Mouse (Mus musculus): ENCODE measurements around the gene Slc2a1. TPM values are rescaled to one million over a fixed set of nuclear protein-coding genes. Genes with fewer than 3 reads are reported as not detected.
A peak's percentile ranks its signal among the peaks of the same experiment; 100 is the strongest.

The Slc2a1 gene
- polyA plus RNA-seq, 1 experiment from 2014 or later, result 92.1 TPM

DNA sequence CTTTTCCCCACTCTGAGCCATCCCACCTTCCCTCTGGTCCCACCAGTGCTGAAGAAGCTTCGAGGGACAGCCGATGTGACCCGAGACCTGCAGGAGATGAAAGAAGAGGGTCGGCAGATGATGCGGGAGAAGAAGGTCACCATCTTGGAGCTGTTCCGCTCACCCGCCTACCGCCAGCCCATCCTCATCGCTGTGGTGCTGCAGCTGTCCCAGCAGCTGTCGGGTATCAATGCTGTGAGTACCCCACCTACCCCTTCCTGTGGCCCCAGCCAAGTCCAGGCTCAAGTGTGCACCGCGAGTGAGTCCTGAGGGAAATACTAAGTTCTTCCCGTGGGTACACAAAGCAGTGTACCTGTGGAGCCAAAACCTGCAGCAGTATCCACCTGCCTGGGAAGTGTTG lies 24.8 kb downstream of the Slc2a1 start:
- H3K4me2 ChIP-seq (replicated peaks), result no peak overlapping the region
- peaks cover 41% of the 10 kb centered on the region for H3K36me3 ChIP-seq (replicated peaks; ENCODE audit: control insufficient read depth, insufficient read depth)
- H3K27ac ChIP-seq, result no peak overlapping the region
- no peak overlapping the region for H3K9ac ChIP-seq
- H3K4me1 ChIP-seq (replicated peaks; ENCODE audit: control insufficient read depth, insufficient read depth, low read length), result no peaks in the 10 kb centered on the region; the same call in 1 of the 2 replicates
- ATAC-seq (ENCODE audit: low FRiP score) (no peak), DNase-seq (ENCODE audit: low spot score) (no peak)
- H3K9me3 ChIP-seq (ENCODE audit: control insufficient read depth, low read length), result no peaks in the 10 kb centered on the region
- no peaks in the 10 kb centered on the region for H3K27me3 ChIP-seq (ENCODE audit: control insufficient read depth, insufficient read depth, low read length)
- 93% methylated on average over 13 of the region's 13 CpGs for WGBS
- no peak overlapping the region for H3K4me3 ChIP-seq (replicated peaks; ENCODE audit: low read length)

- no peaks in the 10 kb centered on the region for H3K9me3 ChIP-seq (ENCODE audit: control insufficient read depth, low read length)
- peaks cover 41% of the 10 kb centered on the region for H3K36me3 ChIP-seq (replicated peaks; ENCODE audit: control insufficient read depth, insufficient read depth)
- no peak overlapping the region for H3K27ac ChIP-seq
- WGBS, result 91% methylated on average over 13 of the region's 13 CpGs
- no peak for DNase-seq (ENCODE audit: low spot score)
- no peak overlapping the region for H3K9ac ChIP-seq
- H3K27me3 ChIP-seq (ENCODE audit: control insufficient read depth, insufficient read depth, low read length), result no peaks in the 10 kb centered on the region
- H3K4me1 ChIP-seq (replicated peaks; ENCODE audit: control insufficient read depth, insufficient read depth, low read length), result no peaks in the 10 kb centered on the region; the same call in 1 of the 2 replicates
- H3K4me3 ChIP-seq (replicated peaks; ENCODE audit: low read length), result no peak overlapping the region
- ATAC-seq (ENCODE audit: low FRiP score), result no peak
- H3K4me2 ChIP-seq (replicated peaks), result no peak overlapping the region
Measured at GRCm38 (mm10) chr4:119133860-119134259, 25.3 kb downstream of the Slc2a1 start.

DNA sequence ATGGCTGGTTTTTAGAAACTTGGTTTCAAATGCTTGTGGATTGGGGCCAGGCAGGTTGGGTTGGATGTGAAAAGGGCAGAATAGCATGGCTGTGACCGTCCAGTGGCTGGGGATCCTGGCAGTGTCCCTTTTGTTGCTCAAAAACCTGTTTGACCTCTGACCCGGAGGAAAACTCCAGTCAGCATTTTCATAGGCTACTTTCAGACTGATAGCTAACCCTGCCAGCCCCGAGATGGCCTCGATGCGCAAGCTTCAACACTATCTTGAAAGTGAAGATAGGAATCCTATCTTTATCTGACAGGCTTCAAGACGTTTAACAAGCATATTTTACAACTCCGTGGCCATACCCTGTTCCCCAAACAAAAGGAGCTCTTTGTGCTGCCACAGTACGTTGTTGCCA lies 28.8 kb downstream of the Slc2a1 start:
- 64% methylated on average over 8 of the region's 8 CpGs for WGBS
- Histone ChIP-seq H3K9me3 (ENCODE audit: control insufficient read depth, low read length) (no peaks in the 10 kb centered on the region), H3K4me1 (replicated peaks; ENCODE audit: control insufficient read depth, insufficient read depth, low read length) (no peaks in the 10 kb centered on the region; the same call in 1 of the 2 replicates), H3K4me2 (replicated peaks) (no peak overlapping the region), H3K4me3 (replicated peaks; ENCODE audit: low read length) (no peak overlapping the region), H3K27me3 (ENCODE audit: control insufficient read depth, insufficient read depth, low read length) (no peaks in the 10 kb centered on the region), H3K9ac (no peak overlapping the region), H3K27ac (no peak overlapping the region), H3K36me3 (replicated peaks; ENCODE audit: control insufficient read depth, insufficient read depth) (peaks cover 36% of the 10 kb centered on the region)
- DNase-seq (ENCODE audit: low spot score) (no peak), ATAC-seq (ENCODE audit: low FRiP score) (no peak)

GRCm38 (mm10) chr4:119138171-119138570 lies 29.7 kb downstream of the Slc2a1 start:
- Histone ChIP-seq H3K9ac (peak overlapping the region; percentile 45), H3K9me3 (ENCODE audit: control insufficient read depth, low read length) (no peaks in the 10 kb centered on the region), H3K36me3 (replicated peaks; ENCODE audit: control insufficient read depth, insufficient read depth) (peaks cover 29% of the 10 kb centered on the region), H3K4me1 (replicated peaks; ENCODE audit: control insufficient read depth, insufficient read depth, low read length) (no peaks in the 10 kb centered on the region; the same call in 1 of the 2 replicates), H3K4me2 (replicated peaks) (peak overlapping the region; percentile 45), H3K27ac (0 out of 2 replicates have a peak overlapping the region, but pooled peaks have one; percentile 5), H3K4me3 (replicated peaks; ENCODE audit: low read length) (peak overlapping the region; percentile 16), H3K27me3 (ENCODE audit: control insufficient read depth, insufficient read depth, low read length) (no peaks in the 10 kb centered on the region)
- peak; percentile 91 for ATAC-seq (ENCODE audit: low FRiP score)
- DNase-seq (ENCODE audit: low spot score), result peak; percentile 85
- WGBS, result 10% methylated on average over 18 of the region's 18 CpGs

DNA sequence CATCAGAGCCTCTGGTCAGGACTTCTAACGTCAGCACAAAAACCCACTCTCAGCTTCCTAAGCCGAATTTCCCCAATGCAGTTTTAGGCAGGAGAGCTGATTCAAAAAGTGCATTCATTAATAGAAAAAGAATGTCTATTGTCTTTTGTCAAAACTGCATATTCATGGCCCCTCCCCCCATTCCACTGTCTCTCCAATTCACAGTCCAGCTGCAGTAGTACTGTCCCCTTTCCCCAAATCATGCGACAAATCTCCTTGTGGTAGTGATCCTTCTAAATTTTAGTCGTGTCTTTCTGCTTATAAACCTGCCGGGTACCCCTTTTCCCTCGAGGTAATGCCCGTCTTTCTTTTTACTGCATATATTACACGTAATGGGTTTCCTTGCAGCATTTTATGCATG lies 30.3 kb downstream of the Slc2a1 start:
- no peak for DNase-seq (ENCODE audit: low spot score)

GRCm38 (mm10) chr4:119140126-119140525 lies 31.6 kb downstream of the Slc2a1 start:
- peaks cover 11% of the 10 kb centered on the region; the same call in 1 of the 2 replicates for H3K36me3 ChIP-seq (replicated peaks; ENCODE audit: control insufficient read depth, insufficient read depth)
- 51% methylated on average over 3 of the region's 3 CpGs for WGBS
- H3K27ac ChIP-seq, result no peak overlapping the region
- H3K27me3 ChIP-seq (ENCODE audit: control insufficient read depth, insufficient read depth, low read length), result no peaks in the 10 kb centered on the region
- DNase-seq (ENCODE audit: low spot score), result no peak
- no peaks in the 10 kb centered on the region; the same call in 1 of the 2 replicates for H3K4me1 ChIP-seq (replicated peaks; ENCODE audit: control insufficient read depth, insufficient read depth, low read length)
- no peak for ATAC-seq (ENCODE audit: low FRiP score)
- no peak overlapping the region for H3K4me3 ChIP-seq (replicated peaks; ENCODE audit: low read length)
- H3K9ac ChIP-seq, result no peak overlapping the region
- H3K9me3 ChIP-seq (ENCODE audit: control insufficient read depth, low read length), result no peaks in the 10 kb centered on the region
- H3K4me2 ChIP-seq (replicated peaks), result no peak overlapping the region

More for the DNA sequence above, 30.3 kb downstream of the Slc2a1 start:
- Histone ChIP-seq H3K4me1 (replicated peaks; ENCODE audit: control insufficient read depth, insufficient read depth, low read length) (no peaks in the 10 kb centered on the region; the same call in 1 of the 2 replicates), H3K27me3 (ENCODE audit: control insufficient read depth, insufficient read depth, low read length) (no peaks in the 10 kb centered on the region), H3K9me3 (ENCODE audit: control insufficient read depth, low read length) (no peaks in the 10 kb centered on the region), H3K36me3 (replicated peaks; ENCODE audit: control insufficient read depth, insufficient read depth) (peaks cover 24% of the 10 kb centered on the region), H3K9ac (no peak overlapping the region), H3K27ac (no peak overlapping the region), H3K4me2 (replicated peaks) (peak overlapping the region; percentile 45), H3K4me3 (replicated peaks; ENCODE audit: low read length) (peak overlapping the region; percentile 16)
- no peak for ATAC-seq (ENCODE audit: low FRiP score)
- 56% methylated on average over 8 of the region's 8 CpGs for WGBS

DNA sequence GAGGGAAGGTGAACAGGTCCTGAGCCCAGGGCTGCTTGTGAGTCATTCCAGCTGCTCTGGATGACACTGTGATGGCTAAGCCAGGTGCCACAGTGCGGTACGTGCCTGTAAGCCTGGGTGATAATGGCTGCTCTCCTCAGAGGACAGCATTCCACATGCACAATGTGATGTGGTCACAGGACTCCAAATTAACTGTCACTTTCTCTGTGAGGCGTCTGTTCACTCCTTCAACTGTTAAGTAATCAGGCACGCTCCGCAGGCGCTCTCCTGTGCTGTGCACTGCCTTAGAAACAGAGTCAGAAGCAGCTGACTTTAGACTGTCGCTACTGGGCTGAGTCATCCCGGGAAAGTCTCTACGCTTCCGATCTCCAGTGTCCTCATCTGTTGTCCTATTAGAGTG lies 32.7 kb downstream of the Slc2a1 start:
- no peak overlapping the region for H3K9ac ChIP-seq
- 39% methylated on average over 10 of the region's 10 CpGs for WGBS
- H3K27me3 ChIP-seq (ENCODE audit: control insufficient read depth, insufficient read depth, low read length), result no peaks in the 10 kb centered on the region
- no peak overlapping the region for H3K4me2 ChIP-seq (replicated peaks)
- H3K4me3 ChIP-seq (replicated peaks; ENCODE audit: low read length), result no peak overlapping the region
- H3K4me1 ChIP-seq (replicated peaks; ENCODE audit: control insufficient read depth, insufficient read depth, low read length), result no peaks in the 10 kb centered on the region; the same call in 1 of the 2 replicates
- no peak for DNase-seq (ENCODE audit: low spot score)
- H3K36me3 ChIP-seq (replicated peaks; ENCODE audit: control insufficient read depth, insufficient read depth), result peaks cover under 1% of the 10 kb centered on the region; the same call in 1 of the 2 replicates
- no peaks in the 10 kb centered on the region for H3K9me3 ChIP-seq (ENCODE audit: control insufficient read depth, low read length)
- no peak overlapping the region for H3K27ac ChIP-seq
- no peak for ATAC-seq (ENCODE audit: low FRiP score)

- Histone ChIP-seq H3K27me3 (ENCODE audit: control insufficient read depth, insufficient read depth, low read length) (no peaks in the 10 kb centered on the region), H3K9ac (peak overlapping the region; percentile 39; the same call in 1 of the 2 replicates), H3K4me2 (replicated peaks) (peak overlapping the region; percentile 47), H3K4me1 (replicated peaks; ENCODE audit: control insufficient read depth, insufficient read depth, low read length) (no peaks in the 10 kb centered on the region; the same call in 1 of the 2 replicates), H3K9me3 (ENCODE audit: control insufficient read depth, low read length) (no peaks in the 10 kb centered on the region), H3K4me3 (replicated peaks; ENCODE audit: low read length) (peak overlapping the region; percentile 15), H3K27ac (peak overlapping the region; percentile 39; the same call in 1 of the 2 replicates), H3K36me3 (replicated peaks; ENCODE audit: control insufficient read depth, insufficient read depth) (no peaks in the 10 kb centered on the region)
- ATAC-seq (ENCODE audit: low FRiP score) (peak; percentile 82), DNase-seq (ENCODE audit: low spot score) (peak; percentile 81)
- 29% methylated on average over 24 of the region's 24 CpGs for WGBS
Measured at GRCm38 (mm10) chr4:119142230-119142871, 33.8 kb downstream of the Slc2a1 start.

DNA sequence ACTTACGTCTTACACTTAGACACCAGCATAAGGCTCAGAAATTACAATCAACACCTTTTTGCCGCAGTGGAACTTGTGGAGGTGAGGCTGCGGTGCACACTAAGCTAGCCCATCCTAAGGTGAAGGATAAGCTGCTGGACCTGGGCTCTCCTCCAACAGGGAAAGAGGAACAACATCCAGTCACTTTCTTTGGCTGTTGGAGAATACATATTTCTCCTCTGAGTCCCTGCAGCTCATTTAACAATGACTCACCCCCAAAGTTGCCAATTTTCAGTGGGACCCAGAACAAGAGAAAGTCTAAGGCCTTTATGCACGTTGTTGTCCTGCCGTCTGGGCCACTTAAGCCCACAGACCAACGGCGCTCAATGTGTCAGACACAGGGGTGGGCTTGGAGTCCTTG lies 38.3 kb downstream of the Slc2a1 start:
- Histone ChIP-seq H3K9ac (no peak overlapping the region), H3K36me3 (replicated peaks; ENCODE audit: control insufficient read depth, insufficient read depth) (no peaks in the 10 kb centered on the region), H3K9me3 (ENCODE audit: control insufficient read depth, low read length) (no peaks in the 10 kb centered on the region), H3K4me3 (replicated peaks; ENCODE audit: low read length) (no peak overlapping the region), H3K4me1 (replicated peaks; ENCODE audit: control insufficient read depth, insufficient read depth, low read length) (no peaks in the 10 kb centered on the region), H3K27me3 (ENCODE audit: control insufficient read depth, insufficient read depth, low read length) (no peaks in the 10 kb centered on the region), H3K27ac (no peak overlapping the region), H3K4me2 (replicated peaks) (no peak overlapping the region)
- no peak for ATAC-seq (ENCODE audit: low FRiP score)
- 89% methylated on average over 7 of the region's 7 CpGs for WGBS
- DNase-seq (ENCODE audit: low spot score), result no peak

Measured in hindbrain, embryonic 14.5 days (tissue).